Mouse (Mus musculus): ENCODE data around the gene Spata31d1c.

Gene Spata31d1c

GRCm38 (mm10) chr13:65032758-65033157 lies at the start of gene Spata31d1c:
Gene Spata31d1c (plus strand): TSS chr13:65033058.
- no peak for DNase-seq

- no peak for DNase-seq
Measured at GRCm38 (mm10) chr13:64988828-64989227, 44.0 kb upstream of the Spata31d1c start.

GRCm38 (mm10) chr13:65005414-65005813 lies 27.4 kb upstream of the Spata31d1c start:
- DNase-seq = no peak

GRCm38 (mm10) chr13:65006760-65007159 lies 26.1 kb upstream of the Spata31d1c start:
- DNase-seq = no peak

- no peak for DNase-seq
Measured at GRCm38 (mm10) chr13:65007971-65008370, 24.9 kb upstream of the Spata31d1c start.

- no peak for DNase-seq
Measured at GRCm38 (mm10) chr13:65011052-65011738, 21.7 kb upstream of the Spata31d1c start.

- no peak for DNase-seq
Measured at GRCm38 (mm10) chr13:65035057-65035456, 2.2 kb downstream of the Spata31d1c start.

GRCm38 (mm10) chr13:65052660-65053059 lies 19.8 kb downstream of the Spata31d1c start, which contains the start of gene Prss47:
Gene Prss47 (minus strand): TSS chr13:65052760.
- no peak for DNase-seq

- no peak for DNase-seq
Measured at GRCm38 (mm10) chr13:65069969-65070368, 37.1 kb downstream of the Spata31d1c start.

Data from thymus, postnatal 4 days (tissue).